Mouse (Mus musculus) hindbrain, embryonic 15.5 days (tissue): ENCODE measurements at regions not wholly inside any gene's neighbourhood (a gene's known extent, or its start where the extent isn't known, plus 50 kb on each side); places are given as distances from the start of the nearest gene placed in this dataset.
"Not testable (repeated sequence)": the region's sequence is repeated elsewhere in the genome, so short reads cannot be mapped to it uniquely, and the experiment has no call there.

Experiments
- ATAC-seq: fragments of 200-750 bp; cut with Nextera tagmentation; 2 replicates; pipeline ENCODE4 v1.8.0; 2017; ENCODE audit warnings: low read depth, moderate number of reproducible peaks, moderate TSS enrichment; ENCODE audit not compliant: low FRiP score
- H3K27ac ChIP-seq: fragments of 300-500 bp; sonication (generic); replicated peaks from 2 replicates; pipeline ENCODE4 v1.5.1; 2015; ENCODE audit warnings: mild to moderate bottlenecking, inconsistent platforms
- H3K27me3 ChIP-seq: fragments of 300-500 bp; sonication (generic); 2 replicates; pipeline ENCODE4 v1.6.1; 2015; ENCODE audit warnings: control low read depth, inconsistent platforms
- H3K36me3 ChIP-seq: fragments of 300-500 bp; sonication (generic); 2 replicates; pipeline ENCODE4 v1.6.1; 2015; ENCODE audit warnings: control low read depth, inconsistent platforms
- H3K4me1 ChIP-seq: fragments of 300-500 bp; sonication (generic); replicated peaks from 2 replicates; pipeline ENCODE4 v1.6.1; 2015; ENCODE audit warnings: control low read depth, inconsistent platforms
- H3K4me2 ChIP-seq: fragments of 300-500 bp; sonication (generic); 2 replicates; pipeline ENCODE4 v1.6.1; 2015; ENCODE audit warnings: moderate library complexity, mild to moderate bottlenecking, inconsistent platforms
- H3K4me3 ChIP-seq: fragments of 300-500 bp; sonication (generic); 2 replicates; pipeline ENCODE4 v1.5.1; 2015; ENCODE audit warnings: mild to moderate bottlenecking, inconsistent platforms
- H3K9ac ChIP-seq: fragments of 300-500 bp; sonication (generic); 2 replicates; pipeline ENCODE4 v1.6.1; 2015; ENCODE audit warnings: inconsistent platforms
- H3K9me3 ChIP-seq: fragments of 300-500 bp; sonication (generic); 2 replicates; pipeline ENCODE4 v1.6.1; 2016; ENCODE audit warnings: control low read depth, inconsistent platforms
- WGBS: fragments of 180-500 bp; shearing (Covaris S2); methylation state at CpG from one replicate; pipeline ENCODE4 v1.1.7; 2015; 5-methylcytosine and 5-hydroxymethylcytosine counted together

DNA sequence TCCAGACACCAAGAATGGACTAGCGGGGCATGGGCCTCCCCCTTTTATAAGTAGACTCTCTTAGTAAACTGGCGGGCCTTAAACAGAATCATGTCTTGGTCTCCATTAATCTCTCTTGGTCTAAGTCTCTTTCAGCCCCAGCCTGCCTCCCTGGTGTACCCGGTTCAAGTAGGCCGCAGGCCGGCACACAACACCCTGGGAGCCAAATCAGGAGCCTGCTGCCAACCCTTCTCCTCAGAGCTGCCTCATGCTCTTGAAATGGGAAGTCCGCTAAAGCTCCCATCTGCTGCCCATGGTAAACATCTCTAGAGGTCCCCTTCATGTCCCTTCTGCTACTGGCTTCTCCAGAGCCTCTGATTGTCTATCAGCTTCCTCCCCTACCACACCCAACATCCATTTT is 296.3 kb downstream of the 4933412E24Rik start:
- Histone ChIP-seq H3K4me2 (no peak overlapping the region), H3K4me3 (no peak overlapping the region), H3K27me3 (no peaks in the 10 kb centered on the region), H3K27ac (no peak overlapping the region), H3K9me3 (no peaks in the 10 kb centered on the region), H3K36me3 (no peaks in the 10 kb centered on the region), H3K9ac (no peak overlapping the region), H3K4me1 (no peaks in the 10 kb centered on the region)
- no peak for ATAC-seq
- WGBS = 92% methylated on average over 6 of the region's 6 CpGs

DNA sequence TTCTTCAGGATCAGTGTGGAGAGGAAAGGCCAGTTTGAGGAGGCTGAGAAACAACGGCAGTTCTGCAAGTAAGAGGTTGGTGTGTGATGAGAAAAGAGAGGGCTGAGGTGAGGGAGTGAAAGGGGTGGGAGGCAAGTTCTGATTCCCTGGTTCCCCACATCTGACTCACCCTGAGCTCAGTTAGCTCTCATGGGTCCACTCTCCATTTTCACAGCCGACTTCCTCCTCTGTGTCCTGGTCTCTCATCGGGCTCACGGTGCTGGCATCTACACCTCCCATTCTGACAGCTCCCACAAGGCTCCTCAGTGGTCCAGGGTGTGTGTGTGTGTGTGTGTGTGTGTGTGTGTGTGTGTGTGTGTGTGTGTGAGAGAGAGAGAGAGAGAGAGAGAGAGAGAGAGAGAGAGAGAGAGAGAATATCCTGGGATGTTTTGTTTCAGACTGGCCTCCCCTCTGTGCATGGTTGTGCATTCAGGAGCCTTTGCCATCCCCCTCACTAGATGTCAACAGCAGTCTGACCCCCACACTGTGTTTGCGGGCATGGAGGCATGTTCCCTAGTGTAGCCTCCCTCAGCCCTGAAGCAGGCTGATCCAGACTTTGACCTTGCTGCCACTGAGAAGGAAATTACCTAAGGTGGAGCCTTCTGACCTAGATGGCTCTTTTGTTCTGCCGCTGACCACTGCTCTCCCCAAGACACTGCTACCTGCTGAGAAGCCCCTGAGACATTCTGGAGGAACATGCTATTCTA is 296.9 kb downstream of the 4933412E24Rik start:
- not testable (repeated sequence) for H3K4me3 ChIP-seq, ATAC-seq
- WGBS = 86% methylated on average over 6 of the region's 6 CpGs

DNA sequence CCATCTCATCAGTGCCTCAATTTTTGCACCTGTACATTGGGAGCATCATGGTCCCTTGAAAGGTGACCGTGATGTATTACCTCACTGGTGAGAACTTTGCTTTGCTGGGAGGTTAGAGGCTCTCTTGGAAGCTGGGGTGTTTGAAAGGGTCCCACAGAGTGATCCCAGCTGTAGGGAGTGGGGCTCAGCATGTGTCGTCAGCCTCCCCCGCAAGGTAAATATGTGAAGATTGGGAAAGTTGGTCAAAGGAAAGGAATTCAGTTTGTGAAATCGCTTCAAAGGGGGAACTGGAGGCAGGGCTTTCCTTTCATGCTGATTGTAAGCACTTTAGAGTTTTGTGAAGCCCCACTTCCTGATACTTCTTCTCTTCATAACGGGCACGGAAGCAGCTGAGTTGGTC is 299.5 kb downstream of the 4933412E24Rik start:
- H3K27ac ChIP-seq = no peak overlapping the region
- H3K4me2 ChIP-seq = no peak overlapping the region
- H3K36me3 ChIP-seq = no peaks in the 10 kb centered on the region
- H3K4me1 ChIP-seq = no peaks in the 10 kb centered on the region
- no peak for ATAC-seq
- no peak overlapping the region for H3K9ac ChIP-seq
- no peaks in the 10 kb centered on the region for H3K9me3 ChIP-seq
- H3K27me3 ChIP-seq = no peaks in the 10 kb centered on the region
- WGBS = 82% methylated on average over 6 of the region's 6 CpGs
- H3K4me3 ChIP-seq = no peak overlapping the region

More for the DNA sequence above, 296.9 kb downstream of the 4933412E24Rik start:
- not testable (repeated sequence) for H3K27me3 ChIP-seq, H3K4me1 ChIP-seq, H3K9ac ChIP-seq, H3K27ac ChIP-seq, H3K36me3 ChIP-seq, H3K4me2 ChIP-seq, H3K9me3 ChIP-seq

DNA sequence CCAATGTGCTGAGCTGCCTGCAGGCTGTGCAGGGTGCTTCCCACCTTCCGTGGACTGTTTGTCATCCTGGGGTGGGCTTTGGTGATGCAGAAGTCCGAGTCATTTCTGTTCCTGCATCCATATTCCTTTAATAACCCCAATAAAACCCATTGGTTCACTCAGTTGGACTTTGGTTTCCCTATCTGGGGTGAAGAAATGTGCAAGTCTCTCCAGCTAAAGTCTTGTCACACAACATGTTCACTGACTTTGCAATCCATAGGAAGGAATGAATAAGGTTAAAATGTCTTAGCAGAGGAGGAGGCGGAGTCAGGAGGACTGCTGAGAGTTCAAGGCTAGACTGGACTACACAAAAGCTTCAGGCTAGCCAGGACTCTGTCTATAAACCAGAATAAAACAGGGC is 300.5 kb downstream of the 4933412E24Rik start:
- Histone ChIP-seq H3K4me3 (no peak overlapping the region), H3K27me3 (no peaks in the 10 kb centered on the region), H3K4me2 (no peak overlapping the region), H3K9ac (no peak overlapping the region), H3K27ac (no peak overlapping the region), H3K9me3 (no peaks in the 10 kb centered on the region), H3K4me1 (no peaks in the 10 kb centered on the region), H3K36me3 (no peaks in the 10 kb centered on the region)
- no peak for ATAC-seq
- 85% methylated on average over 3 of the region's 3 CpGs for WGBS

DNA sequence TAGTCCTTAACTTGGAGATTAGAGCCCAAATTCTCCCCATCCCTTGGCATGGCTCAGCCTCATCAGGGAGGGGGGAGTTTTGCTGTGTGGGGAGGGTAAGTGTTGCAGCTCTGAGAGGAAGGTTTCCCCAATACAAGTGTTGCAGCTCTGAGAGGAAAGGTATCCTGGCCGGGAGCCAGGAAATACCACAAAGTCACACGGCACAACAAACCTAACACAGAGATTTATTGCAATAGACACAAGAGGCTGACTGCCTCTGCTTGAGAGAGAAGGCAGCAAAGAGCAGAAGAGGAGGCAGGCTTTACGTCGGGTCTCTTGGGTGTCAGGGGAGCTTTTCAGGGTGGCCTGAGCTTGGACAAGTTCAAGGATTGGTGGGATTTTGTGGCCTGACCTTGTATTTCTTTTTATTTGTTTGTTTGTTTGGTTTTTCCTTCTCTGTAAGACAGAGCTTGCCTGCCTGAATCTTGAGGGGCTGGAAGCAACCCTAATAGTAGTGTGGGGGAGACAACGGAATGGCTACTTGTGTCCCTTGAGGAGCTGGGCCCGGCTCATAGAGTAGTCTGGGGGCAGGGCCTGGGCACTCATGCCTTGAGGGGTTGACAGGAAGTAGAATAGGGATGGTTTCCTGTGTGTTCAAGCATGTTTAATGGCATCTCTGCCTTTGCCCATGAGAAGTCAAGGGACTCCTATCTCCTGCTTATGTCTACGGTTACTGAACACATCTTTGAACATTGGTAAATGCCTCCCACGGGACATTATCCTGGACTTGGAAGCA is 302.3 kb downstream of the 4933412E24Rik start:
- H3K4me1 ChIP-seq = no peaks in the 10 kb centered on the region
- no peaks in the 10 kb centered on the region for H3K27me3 ChIP-seq
- no peak overlapping the region for H3K27ac ChIP-seq
- no peak overlapping the region for H3K9ac ChIP-seq
- no peak for ATAC-seq
- H3K4me2 ChIP-seq = no peak overlapping the region
- 77% methylated on average over 8 of the region's 8 CpGs for WGBS
- no peaks in the 10 kb centered on the region for H3K9me3 ChIP-seq
- no peaks in the 10 kb centered on the region for H3K36me3 ChIP-seq
- no peak overlapping the region for H3K4me3 ChIP-seq

DNA sequence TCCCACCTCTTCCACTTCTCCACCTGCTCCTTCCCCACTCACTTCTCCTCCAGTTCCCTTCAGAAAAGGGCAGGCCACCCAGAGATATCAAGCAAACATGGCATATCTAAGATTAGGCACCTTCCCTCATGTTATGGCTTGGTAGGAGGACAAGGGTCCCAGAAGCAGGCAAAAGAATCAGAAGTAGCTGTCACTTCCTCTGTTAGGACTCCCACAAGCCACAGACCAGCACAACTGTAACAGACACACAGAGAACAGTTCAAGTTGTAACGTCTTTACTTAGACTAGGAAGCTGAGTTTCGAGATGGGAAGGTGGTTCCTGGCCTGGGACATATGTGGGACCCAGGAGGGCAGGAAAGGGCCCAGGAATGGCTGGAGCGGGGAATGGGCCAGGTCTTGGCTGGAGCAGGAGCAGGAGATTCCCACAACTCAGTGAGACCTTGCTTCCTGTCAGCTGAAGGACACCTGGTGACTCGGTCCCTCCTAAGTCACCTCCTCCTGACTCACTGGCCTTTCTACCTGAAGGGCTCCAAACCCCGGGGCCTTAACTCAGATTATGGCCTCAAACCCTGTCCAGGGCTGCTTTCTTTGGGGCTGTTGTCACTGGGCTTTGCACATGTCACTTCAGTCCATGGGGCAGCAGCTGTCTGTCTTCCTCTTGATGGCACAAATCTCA is 304.2 kb downstream of the 4933412E24Rik start:
- WGBS = 88% methylated on average over 5 of the region's 5 CpGs
- Histone ChIP-seq H3K27me3 (no peaks in the 10 kb centered on the region), H3K4me2 (no peak overlapping the region), H3K27ac (no peak overlapping the region), H3K4me3 (no peak overlapping the region), H3K9me3 (no peaks in the 10 kb centered on the region), H3K4me1 (no peaks in the 10 kb centered on the region), H3K9ac (no peak overlapping the region), H3K36me3 (no peaks in the 10 kb centered on the region)
- no peak for ATAC-seq

DNA sequence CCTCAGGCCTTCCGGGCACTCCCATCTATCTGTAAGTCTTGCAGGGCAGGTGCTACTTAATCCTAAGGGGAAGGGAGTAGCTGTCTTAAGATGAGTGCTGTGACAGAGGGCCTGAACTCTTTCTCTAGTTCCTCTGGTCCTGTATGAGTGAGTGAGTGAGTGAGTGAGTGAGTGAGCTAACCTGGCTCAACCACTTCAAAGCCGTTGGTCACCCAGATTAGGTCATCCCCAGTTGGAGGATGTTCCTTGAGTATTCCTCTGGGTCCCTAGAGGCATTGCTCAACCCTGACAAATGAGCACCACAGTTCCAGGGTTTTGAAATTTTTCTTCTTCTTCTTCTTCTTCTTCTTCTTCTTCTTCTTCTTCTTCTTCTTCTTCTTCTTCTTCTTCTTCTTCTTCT is 306.5 kb downstream of the 4933412E24Rik start:
- Histone ChIP-seq H3K27ac (no peak overlapping the region), H3K4me2 (no peak overlapping the region), H3K36me3 (no peaks in the 10 kb centered on the region), H3K27me3 (no peaks in the 10 kb centered on the region), H3K4me3 (no peak overlapping the region), H3K4me1 (no peaks in the 10 kb centered on the region), H3K9ac (no peak overlapping the region), H3K9me3 (no peaks in the 10 kb centered on the region)
- 90% methylated on average over 2 of the region's 2 CpGs for WGBS
- ATAC-seq = no peak

DNA sequence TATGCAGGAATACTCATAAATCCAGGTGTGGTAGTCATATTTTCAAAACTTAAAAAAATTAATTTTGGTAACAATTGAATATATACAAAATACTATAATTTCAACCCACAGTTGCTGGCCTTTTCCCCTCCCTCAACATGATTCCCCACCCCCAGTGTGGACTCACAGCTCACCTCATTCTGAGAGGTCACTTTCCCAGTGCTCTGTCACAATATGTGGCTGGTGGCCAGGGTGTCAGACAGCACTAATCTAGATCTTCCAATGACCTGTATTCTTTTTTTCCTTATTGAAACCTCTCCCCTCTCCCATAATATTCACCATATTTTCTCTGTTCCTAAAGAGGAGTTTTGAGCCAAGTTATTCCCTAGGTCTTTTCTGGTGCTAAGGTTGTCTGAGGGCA is 308.0 kb downstream of the 4933412E24Rik start:
- Histone ChIP-seq H3K4me2 (no peak overlapping the region), H3K9me3 (no peaks in the 10 kb centered on the region), H3K4me3 (no peak overlapping the region), H3K36me3 (no peaks in the 10 kb centered on the region), H3K27ac (no peak overlapping the region), H3K4me1 (no peaks in the 10 kb centered on the region), H3K27me3 (no peaks in the 10 kb centered on the region), H3K9ac (no peak overlapping the region)
- ATAC-seq = no peak

DNA sequence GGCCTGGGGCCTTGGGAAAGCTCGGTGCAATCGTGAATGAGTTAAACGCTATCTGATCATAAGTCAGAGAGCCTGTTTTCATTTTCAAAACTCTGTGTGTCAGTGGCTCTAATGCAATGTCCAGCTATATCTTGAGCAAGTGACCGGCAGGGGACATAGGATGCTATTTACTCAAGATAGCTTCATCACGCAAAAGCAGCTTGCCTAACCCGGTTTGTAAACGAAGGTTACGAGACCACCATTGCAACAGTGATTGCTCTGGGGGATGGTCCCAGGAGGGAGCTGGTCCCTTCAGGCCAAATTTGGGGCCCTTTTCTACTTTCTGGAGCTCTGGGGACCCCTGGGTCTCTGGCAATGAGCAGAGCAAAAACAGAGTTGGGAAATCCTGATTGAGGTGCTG is 309.3 kb downstream of the 4933412E24Rik start:
- Histone ChIP-seq H3K9ac (no peak overlapping the region), H3K4me2 (no peak overlapping the region), H3K4me3 (no peak overlapping the region), H3K9me3 (no peaks in the 10 kb centered on the region), H3K27me3 (no peaks in the 10 kb centered on the region), H3K4me1 (no peaks in the 10 kb centered on the region), H3K36me3 (no peaks in the 10 kb centered on the region), H3K27ac (no peak overlapping the region)
- 86% methylated on average over 8 of the region's 8 CpGs for WGBS
- no peak for ATAC-seq
